Mouse (Mus musculus): ENCODE measurements at regions not wholly inside any gene's neighbourhood (a gene's known extent, or its start where the extent isn't known, plus 50 kb on each side); places are given as distances from the start of the nearest gene placed in this dataset.

GRCm38 (mm10) chr10:19168362-19168761, 152.9 kb upstream of the Tnfaip3 start:
- H3K4me3 ChIP-seq (ENCODE audit: low read depth, low read length) = no peak overlapping the region
- H3K27ac ChIP-seq (ENCODE audit: low read length) = no peak overlapping the region; the same call in 1 of the 2 replicates
- WGBS = 83% methylated on average over 5 of the region's 5 CpGs
- no peaks in the 10 kb centered on the region for H3K9me3 ChIP-seq (ENCODE audit: low read length)
- no peak for TF ChIP-seq EP300 (IDR thresholded peaks at IDR 0.05)
- TF ChIP-seq CTCF (IDR thresholded peaks at IDR 0.05) = no peak
- no peaks in the 10 kb centered on the region for H3K27me3 ChIP-seq (replicated peaks; ENCODE audit: insufficient read depth, low read length)
- H3K4me1 ChIP-seq (ENCODE audit: insufficient read depth, low read depth, low read length) = peaks cover 4% of the 10 kb centered on the region; the same call in 1 of the 2 replicates
- ATAC-seq (no peak), DNase-seq (ENCODE audit: low spot score) (no peak)
- no peaks in the 10 kb centered on the region for H3K36me3 ChIP-seq (ENCODE audit: insufficient read depth, low read length)
- no peak overlapping the region for H3K4me2 ChIP-seq (replicated peaks; ENCODE audit: low read depth, low read length)
- no peak overlapping the region for H3K9ac ChIP-seq (replicated peaks; ENCODE audit: low read depth)

GRCm38 (mm10) chr10:19167641-19168271, 152.3 kb upstream of the Tnfaip3 start:
- peaks cover 4% of the 10 kb centered on the region; the same call in 1 of the 2 replicates for H3K4me1 ChIP-seq (ENCODE audit: insufficient read depth, low read depth, low read length)
- 0 out of 2 replicates have a peak overlapping the region, but pooled peaks have one; percentile 5 for H3K4me2 ChIP-seq (replicated peaks; ENCODE audit: low read depth, low read length)
- DNase-seq (ENCODE audit: low spot score) = peak; percentile 93
- no peaks in the 10 kb centered on the region for H3K36me3 ChIP-seq (ENCODE audit: insufficient read depth, low read length)
- TF ChIP-seq EP300 (IDR thresholded peaks at IDR 0.05) (0 out of 2 replicates have a peak, but pooled peaks have one; percentile 48), CTCF (IDR thresholded peaks at IDR 0.05) (no peak)
- 25% methylated on average over 8 of the region's 8 CpGs for WGBS
- no peak overlapping the region for H3K9ac ChIP-seq (replicated peaks; ENCODE audit: low read depth)
- H3K27me3 ChIP-seq (replicated peaks; ENCODE audit: insufficient read depth, low read length) = no peaks in the 10 kb centered on the region
- H3K4me3 ChIP-seq (ENCODE audit: low read depth, low read length) = no peak overlapping the region
- peak overlapping the region; percentile 39 for H3K27ac ChIP-seq (ENCODE audit: low read length)
- ATAC-seq = peak; percentile 96
- no peaks in the 10 kb centered on the region for H3K9me3 ChIP-seq (ENCODE audit: low read length)

GRCm38 (mm10) chr10:19167101-19167500, 151.6 kb upstream of the Tnfaip3 start:
- Histone ChIP-seq H3K4me2 (replicated peaks; ENCODE audit: low read depth, low read length) (0 out of 2 replicates have a peak overlapping the region, but pooled peaks have one; percentile 5), H3K4me1 (ENCODE audit: insufficient read depth, low read depth, low read length) (peaks cover 4% of the 10 kb centered on the region; the same call in 1 of the 2 replicates), H3K36me3 (ENCODE audit: insufficient read depth, low read length) (no peaks in the 10 kb centered on the region), H3K27ac (ENCODE audit: low read length) (peak overlapping the region; percentile 39; the same call in 1 of the 2 replicates), H3K9ac (replicated peaks; ENCODE audit: low read depth) (no peak overlapping the region), H3K27me3 (replicated peaks; ENCODE audit: insufficient read depth, low read length) (no peaks in the 10 kb centered on the region), H3K9me3 (ENCODE audit: low read length) (no peaks in the 10 kb centered on the region), H3K4me3 (ENCODE audit: low read depth, low read length) (no peak overlapping the region)
- DNase-seq (ENCODE audit: low spot score) = no peak
- ATAC-seq = no peak; the same call in 1 of the 2 replicates
- WGBS = 70% methylated on average over 7 of the region's 7 CpGs
- no peak for TF ChIP-seq EP300 (IDR thresholded peaks at IDR 0.05)
- no peak for TF ChIP-seq CTCF (IDR thresholded peaks at IDR 0.05)

GRCm38 (mm10) chr10:19162104-19162503, 146.6 kb upstream of the Tnfaip3 start:
- no peaks in the 10 kb centered on the region for H3K27me3 ChIP-seq (replicated peaks; ENCODE audit: insufficient read depth, low read length)
- H3K9me3 ChIP-seq (ENCODE audit: low read length) = no peaks in the 10 kb centered on the region
- H3K9ac ChIP-seq (replicated peaks; ENCODE audit: low read depth) = no peak overlapping the region
- H3K4me2 ChIP-seq (replicated peaks; ENCODE audit: low read depth, low read length) = no peak overlapping the region
- no peaks in the 10 kb centered on the region; the same call in 1 of the 2 replicates for H3K4me1 ChIP-seq (ENCODE audit: insufficient read depth, low read depth, low read length)
- 66% methylated on average over 2 of the region's 2 CpGs for WGBS
- H3K36me3 ChIP-seq (ENCODE audit: insufficient read depth, low read length) = no peaks in the 10 kb centered on the region
- H3K27ac ChIP-seq (ENCODE audit: low read length) = no peak overlapping the region
- DNase-seq (ENCODE audit: low spot score) = no peak
- no peak for ATAC-seq
- TF ChIP-seq CTCF (IDR thresholded peaks at IDR 0.05) (no peak), EP300 (IDR thresholded peaks at IDR 0.05) (no peak)
- H3K4me3 ChIP-seq (ENCODE audit: low read depth, low read length) = no peak overlapping the region

- no peak overlapping the region for H3K9ac ChIP-seq (replicated peaks; ENCODE audit: low read depth)
- H3K27me3 ChIP-seq (replicated peaks; ENCODE audit: insufficient read depth, low read length) = no peaks in the 10 kb centered on the region
- no peak overlapping the region for H3K27ac ChIP-seq (ENCODE audit: low read length)
- H3K4me2 ChIP-seq (replicated peaks; ENCODE audit: low read depth, low read length) = no peak overlapping the region
- ATAC-seq = peak; percentile 82
- DNase-seq (ENCODE audit: low spot score) = peak; percentile 79
- no peak overlapping the region for H3K4me3 ChIP-seq (ENCODE audit: low read depth, low read length)
- peak; percentile 76 for TF ChIP-seq EP300 (IDR thresholded peaks at IDR 0.05)
- no peak for TF ChIP-seq CTCF (IDR thresholded peaks at IDR 0.05)
- no peaks in the 10 kb centered on the region for H3K9me3 ChIP-seq (ENCODE audit: low read length)
- H3K4me1 ChIP-seq (ENCODE audit: insufficient read depth, low read depth, low read length) = no peaks in the 10 kb centered on the region
- no peaks in the 10 kb centered on the region for H3K36me3 ChIP-seq (ENCODE audit: insufficient read depth, low read length)
Observed at GRCm38 (mm10) chr10:19161149-19161548, 145.7 kb upstream of the Tnfaip3 start.

GRCm38 (mm10) chr10:19154041-19154440, 138.6 kb upstream of the Tnfaip3 start:
- Histone ChIP-seq H3K4me1 (ENCODE audit: insufficient read depth, low read depth, low read length) (no peaks in the 10 kb centered on the region), H3K27ac (ENCODE audit: low read length) (no peak overlapping the region), H3K27me3 (replicated peaks; ENCODE audit: insufficient read depth, low read length) (no peaks in the 10 kb centered on the region), H3K4me2 (replicated peaks; ENCODE audit: low read depth, low read length) (no peak overlapping the region), H3K9me3 (ENCODE audit: low read length) (no peaks in the 10 kb centered on the region), H3K9ac (replicated peaks; ENCODE audit: low read depth) (no peak overlapping the region), H3K4me3 (ENCODE audit: low read depth, low read length) (no peak overlapping the region), H3K36me3 (ENCODE audit: insufficient read depth, low read length) (no peaks in the 10 kb centered on the region)
- ATAC-seq = no peak
- no peak for TF ChIP-seq EP300 (IDR thresholded peaks at IDR 0.05)
- TF ChIP-seq CTCF (IDR thresholded peaks at IDR 0.05) = no peak
- DNase-seq (ENCODE audit: low spot score) = no peak

All from lung, postnatal 0 days (tissue).